Mouse (Mus musculus): ENCODE results near the gene Ttc39d. TPM values are rescaled to one million over a fixed set of nuclear protein-coding genes. Genes with fewer than 3 reads are reported as not detected.

Ttc39d gene
- polyA plus RNA-seq, 1 experiment from 2014 or later = 0.24 TPM

DNA sequence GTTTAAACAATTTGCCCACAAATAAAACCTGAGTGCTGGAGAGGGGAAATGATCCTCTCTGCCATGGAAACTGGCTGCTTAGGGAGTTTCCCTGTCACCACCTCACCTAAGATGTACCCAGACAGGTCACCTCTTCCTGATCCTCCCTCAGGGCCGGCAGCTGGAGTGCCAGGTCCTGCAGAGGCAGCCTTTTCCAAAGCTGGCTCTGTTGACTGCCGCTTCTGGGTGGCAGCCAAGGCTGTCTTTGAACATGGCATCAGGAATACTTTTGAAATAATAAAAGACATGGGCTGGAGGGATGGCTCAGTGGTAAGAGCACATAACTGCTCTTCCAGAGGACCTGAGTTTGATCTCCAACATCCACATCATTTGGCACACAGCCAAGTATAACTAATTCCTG is 22.1 kb downstream of the Ttc39d start:
- Histone ChIP-seq H3K4me2 (no peak overlapping the region), H3K27ac (ENCODE audit: low read depth, low read length) (no peak overlapping the region), H3K4me1 (ENCODE audit: control insufficient read depth, insufficient read depth, low read length) (0 out of 2 replicates have a peak, but pooled peaks cover 3% of the 10 kb centered on the region), H3K9me3 (replicated peaks; ENCODE audit: control insufficient read depth, low read length) (no peaks in the 10 kb centered on the region), H3K36me3 (ENCODE audit: control insufficient read depth, insufficient read depth, low read length) (no peaks in the 10 kb centered on the region), H3K27me3 (ENCODE audit: control insufficient read depth, insufficient read depth, low read length) (no peaks in the 10 kb centered on the region), H3K4me3 (ENCODE audit: low read depth, low read length) (no peak overlapping the region), H3K9ac (ENCODE audit: low read depth, low read length) (no peak overlapping the region)
- ATAC-seq (replicated peaks; ENCODE audit: insufficient number of reproducible peaks, low FRiP score, low TSS enrichment) = no peak
- 85% methylated on average over 2 of the region's 2 CpGs for WGBS (ENCODE audit: insufficient replicate concordance)

DNA sequence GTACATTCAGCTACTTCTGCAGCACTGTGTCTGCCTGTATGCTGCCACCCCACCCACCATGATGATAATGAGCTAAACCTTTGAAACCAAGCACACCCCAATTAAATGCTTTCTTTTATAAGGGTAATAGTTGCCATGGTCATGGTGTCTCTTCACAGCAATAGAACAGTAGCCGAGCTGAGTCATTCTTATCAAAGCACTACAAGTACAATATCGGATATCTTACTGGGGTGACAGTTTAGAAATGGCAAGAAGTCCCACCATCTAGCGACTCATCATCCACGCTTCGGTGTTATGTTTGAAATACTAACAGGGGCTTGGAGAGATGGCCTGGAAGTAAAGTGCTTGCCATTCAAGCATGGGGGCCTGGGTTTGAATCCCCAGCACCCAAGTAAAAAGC is 26.6 kb downstream of the Ttc39d start:
- WGBS (ENCODE audit: insufficient replicate concordance) = 91% methylated on average over 5 of the region's 5 CpGs
- no peaks in the 10 kb centered on the region for H3K27me3 ChIP-seq (ENCODE audit: control insufficient read depth, insufficient read depth, low read length)
- no peak overlapping the region for H3K4me2 ChIP-seq
- no peak overlapping the region for H3K9ac ChIP-seq (ENCODE audit: low read depth, low read length)
- peaks cover 9% of the 10 kb centered on the region for H3K36me3 ChIP-seq (ENCODE audit: control insufficient read depth, insufficient read depth, low read length)
- ATAC-seq (replicated peaks; ENCODE audit: insufficient number of reproducible peaks, low FRiP score, low TSS enrichment) = no peak
- H3K27ac ChIP-seq (ENCODE audit: low read depth, low read length) = no peak overlapping the region
- H3K4me1 ChIP-seq (ENCODE audit: control insufficient read depth, insufficient read depth, low read length) = no peaks in the 10 kb centered on the region
- no peaks in the 10 kb centered on the region for H3K9me3 ChIP-seq (replicated peaks; ENCODE audit: control insufficient read depth, low read length)
- H3K4me3 ChIP-seq (ENCODE audit: low read depth, low read length) = no peak overlapping the region

DNA sequence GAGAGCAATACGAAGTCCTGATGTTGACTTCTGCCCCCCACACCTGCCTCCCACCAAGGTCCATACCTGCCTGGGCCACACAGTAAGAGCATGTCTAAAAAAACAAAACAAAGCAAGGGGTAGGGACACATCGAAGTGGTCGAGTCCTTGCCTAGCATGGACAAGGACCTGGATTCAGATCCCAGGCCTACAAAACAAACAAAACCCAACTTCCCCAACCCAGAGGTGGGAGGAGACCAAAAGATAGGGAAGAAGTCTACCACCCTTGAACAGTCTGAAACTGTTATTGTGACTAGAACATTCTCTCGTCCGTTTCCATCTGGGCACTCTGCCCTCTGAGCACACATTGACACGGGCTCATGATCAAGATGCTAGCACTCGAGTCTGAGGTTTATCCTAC is 27.1 kb downstream of the Ttc39d start:
- 83% methylated on average over 7 of the region's 7 CpGs for WGBS (ENCODE audit: insufficient replicate concordance)
- Histone ChIP-seq H3K27me3 (ENCODE audit: control insufficient read depth, insufficient read depth, low read length) (no peaks in the 10 kb centered on the region), H3K9ac (ENCODE audit: low read depth, low read length) (no peak overlapping the region), H3K4me2 (no peak overlapping the region), H3K27ac (ENCODE audit: low read depth, low read length) (no peak overlapping the region), H3K4me1 (ENCODE audit: control insufficient read depth, insufficient read depth, low read length) (no peaks in the 10 kb centered on the region), H3K9me3 (replicated peaks; ENCODE audit: control insufficient read depth, low read length) (no peaks in the 10 kb centered on the region), H3K4me3 (ENCODE audit: low read depth, low read length) (no peak overlapping the region), H3K36me3 (ENCODE audit: control insufficient read depth, insufficient read depth, low read length) (peaks cover 12% of the 10 kb centered on the region)
- ATAC-seq (replicated peaks; ENCODE audit: insufficient number of reproducible peaks, low FRiP score, low TSS enrichment) = no peak

DNA sequence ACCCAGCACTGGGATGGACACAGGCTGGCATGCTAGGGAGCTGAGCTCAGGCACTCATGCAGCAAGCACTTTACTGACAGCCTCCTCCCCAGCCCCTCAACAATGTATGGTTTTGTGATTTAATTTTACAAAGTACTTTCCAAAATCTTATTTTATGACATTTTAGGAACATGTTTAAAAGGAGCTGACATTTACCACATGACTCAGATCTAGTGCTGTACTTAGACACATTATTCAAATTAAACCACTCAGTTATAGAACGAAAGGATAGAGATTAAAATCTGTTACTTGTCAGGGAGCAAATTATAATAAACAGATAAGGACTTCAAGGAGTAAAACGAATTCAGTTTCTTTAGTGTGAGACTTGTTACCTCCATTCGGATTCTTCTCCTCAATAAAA is 28.2 kb downstream of the Ttc39d start:
- no peak for ATAC-seq (replicated peaks; ENCODE audit: insufficient number of reproducible peaks, low FRiP score, low TSS enrichment)
- Histone ChIP-seq H3K4me2 (no peak overlapping the region), H3K27ac (ENCODE audit: low read depth, low read length) (no peak overlapping the region), H3K9me3 (replicated peaks; ENCODE audit: control insufficient read depth, low read length) (no peaks in the 10 kb centered on the region), H3K27me3 (ENCODE audit: control insufficient read depth, insufficient read depth, low read length) (no peaks in the 10 kb centered on the region), H3K9ac (ENCODE audit: low read depth, low read length) (no peak overlapping the region), H3K36me3 (ENCODE audit: control insufficient read depth, insufficient read depth, low read length) (peaks cover 18% of the 10 kb centered on the region), H3K4me1 (ENCODE audit: control insufficient read depth, insufficient read depth, low read length) (no peaks in the 10 kb centered on the region), H3K4me3 (ENCODE audit: low read depth, low read length) (no peak overlapping the region)
- 73% methylated on average over 3 of the region's 3 CpGs for WGBS (ENCODE audit: insufficient replicate concordance)

DNA sequence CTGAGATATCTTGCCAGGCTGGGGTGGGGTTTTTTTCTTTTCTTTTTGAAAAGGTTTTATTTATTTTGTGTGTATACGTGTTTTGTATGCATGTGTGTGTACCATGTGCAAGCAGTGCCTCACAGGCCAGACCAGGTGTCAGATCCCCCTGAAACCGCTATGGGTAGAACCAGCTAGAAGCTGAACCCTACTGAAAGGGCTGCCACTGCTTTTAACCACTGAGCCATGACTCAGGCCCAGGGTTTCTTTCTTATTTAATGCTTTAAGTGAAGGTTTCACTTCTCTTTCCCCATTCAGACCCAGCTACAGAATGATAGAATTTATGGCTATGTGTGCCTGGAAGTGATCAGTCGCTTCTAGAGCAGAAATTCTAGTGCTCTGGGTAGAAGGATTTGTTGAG is 29.5 kb downstream of the Ttc39d start:
- Histone ChIP-seq H3K4me2 (no peak overlapping the region), H3K4me3 (ENCODE audit: low read depth, low read length) (no peak overlapping the region), H3K4me1 (ENCODE audit: control insufficient read depth, insufficient read depth, low read length) (no peaks in the 10 kb centered on the region), H3K27me3 (ENCODE audit: control insufficient read depth, insufficient read depth, low read length) (no peaks in the 10 kb centered on the region), H3K9ac (ENCODE audit: low read depth, low read length) (no peak overlapping the region), H3K36me3 (ENCODE audit: control insufficient read depth, insufficient read depth, low read length) (peaks cover 25% of the 10 kb centered on the region), H3K27ac (ENCODE audit: low read depth, low read length) (no peak overlapping the region), H3K9me3 (replicated peaks; ENCODE audit: control insufficient read depth, low read length) (no peaks in the 10 kb centered on the region)
- 95% methylated on average over 3 of the region's 3 CpGs for WGBS (ENCODE audit: insufficient replicate concordance)
- ATAC-seq (replicated peaks; ENCODE audit: insufficient number of reproducible peaks, low FRiP score, low TSS enrichment) = no peak

DNA sequence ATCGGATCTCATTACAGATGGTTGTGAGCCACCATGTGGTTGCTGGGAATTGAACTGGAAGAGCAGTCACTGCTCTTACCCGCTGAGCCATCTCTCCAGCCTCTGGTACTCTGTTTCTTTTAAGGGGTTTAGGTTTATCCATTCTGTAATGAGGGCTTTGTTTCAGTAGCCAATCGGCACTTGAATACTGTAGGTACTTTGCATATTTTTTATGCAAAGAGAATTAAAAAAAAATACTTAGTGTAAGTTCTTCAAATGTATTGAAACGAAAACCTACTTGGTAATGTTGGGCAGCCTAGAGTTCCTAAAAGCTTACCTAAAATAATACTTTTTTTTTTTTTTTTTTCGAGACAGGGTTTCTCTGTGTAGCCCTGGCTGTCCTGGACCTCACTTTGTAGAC is 30.2 kb downstream of the Ttc39d start:
- peaks cover 31% of the 10 kb centered on the region for H3K36me3 ChIP-seq (ENCODE audit: control insufficient read depth, insufficient read depth, low read length)
- no peak overlapping the region for H3K4me3 ChIP-seq (ENCODE audit: low read depth, low read length)
- no peak overlapping the region for H3K9ac ChIP-seq (ENCODE audit: low read depth, low read length)
- H3K4me2 ChIP-seq = no peak overlapping the region
- no peaks in the 10 kb centered on the region for H3K9me3 ChIP-seq (replicated peaks; ENCODE audit: control insufficient read depth, low read length)
- WGBS (ENCODE audit: insufficient replicate concordance) = 88% methylated on average over 5 of the region's 5 CpGs
- no peaks in the 10 kb centered on the region for H3K4me1 ChIP-seq (ENCODE audit: control insufficient read depth, insufficient read depth, low read length)
- no peaks in the 10 kb centered on the region for H3K27me3 ChIP-seq (ENCODE audit: control insufficient read depth, insufficient read depth, low read length)
- no peak overlapping the region for H3K27ac ChIP-seq (ENCODE audit: low read depth, low read length)
- ATAC-seq (replicated peaks; ENCODE audit: insufficient number of reproducible peaks, low FRiP score, low TSS enrichment) = no peak

DNA sequence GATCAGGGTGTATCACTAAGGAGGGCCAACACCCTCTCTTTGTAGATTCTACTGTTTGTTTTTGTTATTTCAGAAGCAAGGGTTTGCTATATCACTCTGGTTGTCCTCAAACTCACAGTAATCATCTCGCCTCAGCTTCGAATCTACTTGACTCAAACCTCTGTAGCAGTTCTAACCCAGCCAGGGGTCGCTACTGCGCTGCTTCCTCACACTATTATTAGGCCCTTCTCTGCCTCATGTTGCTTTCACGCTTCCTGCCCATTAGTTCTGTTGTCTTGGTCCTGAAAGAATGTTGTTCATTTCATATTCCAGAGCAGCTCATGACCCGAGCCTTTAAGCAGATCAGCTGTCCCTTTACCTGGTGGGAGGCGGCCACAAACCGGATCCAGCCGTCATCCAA is 34.3 kb downstream of the Ttc39d start:
- Histone ChIP-seq H3K4me3 (ENCODE audit: low read depth, low read length) (no peak overlapping the region), H3K36me3 (ENCODE audit: control insufficient read depth, insufficient read depth, low read length) (peaks cover 39% of the 10 kb centered on the region), H3K27me3 (ENCODE audit: control insufficient read depth, insufficient read depth, low read length) (no peaks in the 10 kb centered on the region), H3K27ac (ENCODE audit: low read depth, low read length) (no peak overlapping the region), H3K4me1 (ENCODE audit: control insufficient read depth, insufficient read depth, low read length) (no peaks in the 10 kb centered on the region), H3K9ac (ENCODE audit: low read depth, low read length) (no peak overlapping the region), H3K9me3 (replicated peaks; ENCODE audit: control insufficient read depth, low read length) (no peaks in the 10 kb centered on the region), H3K4me2 (no peak overlapping the region)
- no peak for ATAC-seq (replicated peaks; ENCODE audit: insufficient number of reproducible peaks, low FRiP score, low TSS enrichment)
- WGBS (ENCODE audit: insufficient replicate concordance) = 87% methylated on average over 9 of the region's 9 CpGs

DNA sequence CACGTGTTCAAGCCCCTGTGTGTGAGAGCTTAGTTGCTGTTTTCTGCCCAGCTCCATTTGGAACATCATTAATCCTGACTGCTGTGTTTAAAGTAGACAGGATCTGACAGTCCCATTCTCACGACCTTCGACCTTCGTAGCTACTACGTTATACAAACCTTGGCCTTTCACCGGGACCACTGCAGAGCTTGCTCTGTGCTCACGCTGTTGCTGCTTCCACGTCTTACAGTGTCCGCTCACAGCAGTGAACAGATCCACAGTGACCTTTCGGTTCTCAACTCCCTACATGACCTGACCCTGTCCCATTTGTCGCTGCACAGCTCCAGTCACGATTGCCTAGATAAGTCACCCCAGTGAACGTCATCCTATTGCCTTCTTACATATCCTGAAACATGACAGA is 35.9 kb downstream of the Ttc39d start:
- Histone ChIP-seq H3K36me3 (ENCODE audit: control insufficient read depth, insufficient read depth, low read length) (peaks cover 40% of the 10 kb centered on the region), H3K27ac (ENCODE audit: low read depth, low read length) (no peak overlapping the region), H3K9me3 (replicated peaks; ENCODE audit: control insufficient read depth, low read length) (no peaks in the 10 kb centered on the region)

DNA sequence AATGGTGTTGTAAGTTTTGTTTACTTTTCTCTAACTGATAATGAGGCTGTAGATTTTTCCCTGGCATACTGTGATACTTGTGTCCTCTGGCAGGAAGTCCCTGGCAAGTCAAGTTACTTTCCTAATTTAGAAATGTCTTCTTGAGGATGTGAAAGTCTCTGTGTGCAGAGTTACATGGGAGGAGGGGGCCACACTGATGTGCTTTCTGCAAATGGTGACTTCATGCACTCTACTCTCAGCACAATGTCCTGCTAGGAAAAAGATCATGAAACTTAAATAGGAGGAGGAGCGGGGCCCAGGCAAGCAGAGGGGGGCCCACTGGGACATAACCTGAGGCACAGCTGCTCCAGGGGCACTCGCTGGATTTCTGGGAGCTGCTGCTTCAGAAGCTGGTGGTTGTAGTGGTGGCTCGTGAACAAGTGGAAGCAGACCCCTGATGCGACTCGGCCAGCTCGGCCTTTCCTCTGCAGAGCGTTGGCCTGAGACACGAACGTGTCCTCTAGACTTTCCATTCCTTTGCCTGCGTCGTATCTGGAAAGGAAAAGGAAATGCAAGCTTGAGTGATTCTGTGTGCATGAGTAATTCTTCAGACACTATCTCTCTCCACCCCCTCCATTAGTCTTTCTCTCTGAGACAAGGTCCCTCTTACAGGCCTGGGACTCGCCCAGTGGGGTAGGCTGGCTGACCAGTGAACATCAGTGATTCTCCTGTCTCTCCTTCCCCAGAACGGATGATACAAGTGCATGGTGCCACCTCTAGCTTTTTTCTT is 45.7 kb downstream of the Ttc39d start:
- H3K36me3 ChIP-seq (ENCODE audit: control insufficient read depth, insufficient read depth, low read length) = peaks cover 45% of the 10 kb centered on the region
- peak overlapping the region; percentile 89 for H3K27ac ChIP-seq (ENCODE audit: low read depth, low read length)
- no peaks in the 10 kb centered on the region for H3K27me3 ChIP-seq (ENCODE audit: control insufficient read depth, insufficient read depth, low read length)
- H3K4me2 ChIP-seq = 0 out of 2 replicates have a peak overlapping the region, but pooled peaks have one; percentile 11
- 0 out of 2 replicates have a peak overlapping the region, but pooled peaks have one; percentile 3 for H3K9ac ChIP-seq (ENCODE audit: low read depth, low read length)
- no peak; the same call in 1 of the 2 replicates for ATAC-seq (replicated peaks; ENCODE audit: insufficient number of reproducible peaks, low FRiP score, low TSS enrichment)
- peaks cover 4% of the 10 kb centered on the region; the same call in 1 of the 2 replicates for H3K9me3 ChIP-seq (replicated peaks; ENCODE audit: control insufficient read depth, low read length)
- H3K4me3 ChIP-seq (ENCODE audit: low read depth, low read length) = no peak overlapping the region
- WGBS (ENCODE audit: insufficient replicate concordance) = 57% methylated on average over 13 of the region's 13 CpGs
- peaks cover 14% of the 10 kb centered on the region for H3K4me1 ChIP-seq (ENCODE audit: control insufficient read depth, insufficient read depth, low read length)

More for the DNA sequence above, 35.9 kb downstream of the Ttc39d start:
- no peak overlapping the region for H3K9ac ChIP-seq (ENCODE audit: low read depth, low read length)
- H3K4me1 ChIP-seq (ENCODE audit: control insufficient read depth, insufficient read depth, low read length) = no peaks in the 10 kb centered on the region
- no peak overlapping the region for H3K4me3 ChIP-seq (ENCODE audit: low read depth, low read length)
- WGBS (ENCODE audit: insufficient replicate concordance) = 69% methylated on average over 13 of the region's 13 CpGs
- H3K27me3 ChIP-seq (ENCODE audit: control insufficient read depth, insufficient read depth, low read length) = no peaks in the 10 kb centered on the region
- ATAC-seq (replicated peaks; ENCODE audit: insufficient number of reproducible peaks, low FRiP score, low TSS enrichment) = no peak
- no peak overlapping the region for H3K4me2 ChIP-seq

All from heart, embryonic 11.5 days (tissue).